Mouse (Mus musculus) liver, adult 10 weeks (tissue): Measurements from ENCODE around the gene Gsdma2. TPM values are rescaled to one million over a fixed set of nuclear protein-coding genes. Genes with fewer than 3 reads are reported as not detected.

ENCODE experiments used
- polyA plus RNA-seq: library from polyadenylated mRNA; stranded (reverse); fragments of 350-450 nt; fragmentation: Illumina TruSeq; extraction: RNeasy Lipid Tissue Mini Kit (QIAGEN cat#74804); gene quantifications from one replicate; pipeline ENCODE4 v1.2.3, GENCODE M21; 2014; ENCODE audit warnings: low read depth, low replicate concordance

Gsdma2 gene
- not detected for polyA plus RNA-seq

GRCm38 (mm10) chr11:98646459-98646858, at the start of gene Gsdma2:
TSS of gene Gsdma2 (plus strand) at chr11:98646759.

GRCm38 (mm10) chr11:98597991-98598390, 48.6 kb upstream of the Gsdma2 start, which contains the start of gene Lrrc3c:
TSS of gene Lrrc3c (plus strand) at chr11:98598291.

GRCm38 (mm10) chr11:98625611-98626410, 20.7 kb upstream of the Gsdma2 start, which contains the start of the genes Gm12355 and Gsdma3:
TSS of gene Gm12355 (minus strand) at chr11:98625661.
TSS of gene Gsdma3 (plus strand) at chr11:98626360.

GRCm38 (mm10) chr11:98664091-98664490, 17.5 kb downstream of the Gsdma2 start, which contains the start of gene Gsdma:
TSS of gene Gsdma (plus strand) at chr11:98664351.

GRCm38 (mm10) chr11:98681786-98682745, 35.5 kb downstream of the Gsdma2 start, which contains the start of gene Psmd3:
TSS of gene Psmd3 (plus strand) at chr11:98682554.

GRCm38 (mm10) chr11:98701213-98701670, 54.7 kb downstream of the Gsdma2 start, which contains the start of gene Csf3:
TSS of gene Csf3 (plus strand) at chr11:98701263.

Other genes with a start within 250 kb of the Gsdma2 start
- gene Pgap3, start 246.3 kb upstream of the Gsdma2 start, polyA plus RNA-seq: not detected
- gene Erbb2, start 234.3 kb upstream of the Gsdma2 start, polyA plus RNA-seq: not detected
- 63.1 TPM for gene Mien1, start 207.8 kb upstream of the Gsdma2 start, polyA plus RNA-seq
- 10.1 TPM for gene Grb7, start 200.4 kb upstream of the Gsdma2 start, polyA plus RNA-seq
- 0.37 TPM for gene Ikzf3, start 100.7 kb upstream of the Gsdma2 start, polyA plus RNA-seq
- 0.32 TPM for gene Zpbp2, start 95.7 kb upstream of the Gsdma2 start, polyA plus RNA-seq
- 17.5 TPM for gene Ormdl3, start 59.4 kb upstream of the Gsdma2 start, polyA plus RNA-seq
- not detected for gene Lrrc3c, start 48.5 kb upstream of the Gsdma2 start, polyA plus RNA-seq
- gene Gm12355, start 21.1 kb upstream of the Gsdma2 start, polyA plus RNA-seq: not detected
- gene Gsdma3, start 20.4 kb upstream of the Gsdma2 start, polyA plus RNA-seq: not detected
- not detected for gene Gsdma, start 17.6 kb downstream of the Gsdma2 start, polyA plus RNA-seq
- gene Psmd3, start 35.8 kb downstream of the Gsdma2 start, polyA plus RNA-seq: 16.6 TPM
- gene Csf3, start 54.5 kb downstream of the Gsdma2 start, polyA plus RNA-seq: not detected
- 2.0 TPM for gene Med24, start 82.7 kb downstream of the Gsdma2 start, polyA plus RNA-seq
- 1.7 TPM for gene Thra, start 93.9 kb downstream of the Gsdma2 start, polyA plus RNA-seq
- 8.0 TPM for gene Nr1d1, start 128.6 kb downstream of the Gsdma2 start, polyA plus RNA-seq
- 35.5 TPM for gene Msl1, start 148.8 kb downstream of the Gsdma2 start, polyA plus RNA-seq
- 8.3 TPM for gene Casc3, start 158.1 kb downstream of the Gsdma2 start, polyA plus RNA-seq
- not detected for gene Rapgefl1, start 190.0 kb downstream of the Gsdma2 start, polyA plus RNA-seq
- gene Wipf2, start 216.9 kb downstream of the Gsdma2 start, polyA plus RNA-seq: 4.0 TPM